Mouse (Mus musculus): ENCODE measurements at regions not wholly inside any gene's neighbourhood (a gene's known extent, or its start where the extent isn't known, plus 50 kb on each side); places are given as distances from the start of the nearest gene placed in this dataset.

- Histone ChIP-seq H3K27me3 (ENCODE audit: insufficient read depth, low read length) (no peaks in the 10 kb centered on the region), H3K27ac (ENCODE audit: low read depth, low read length) (no peak overlapping the region), H3K4me2 (ENCODE audit: low read depth, low read length, poor library complexity, severe bottlenecking) (no peak overlapping the region), H3K9me3 (ENCODE audit: low read length) (no peaks in the 10 kb centered on the region), H3K4me3 (ENCODE audit: low read depth, low read length) (no peak overlapping the region), H3K9ac (replicated peaks; ENCODE audit: low read length, poor library complexity, severe bottlenecking) (no peak overlapping the region), H3K36me3 (ENCODE audit: insufficient read depth, low read length) (no peaks in the 10 kb centered on the region), H3K4me1 (ENCODE audit: insufficient read depth, low read length) (no peaks in the 10 kb centered on the region)
- TF ChIP-seq CTCF (IDR thresholded peaks at IDR 0.05), result no peak
- whole genome bisulfite sequencing, result 3% methylated on average over 1 of the region's 1 CpGs
- ATAC-seq (ENCODE audit: low FRiP score) (no peak), DNase-seq (ENCODE audit: low spot score) (no peak)
Measured at GRCm38 (mm10) chr9:11671243-11671642, 766.7 kb upstream of the Cntn5 start.

DNA sequence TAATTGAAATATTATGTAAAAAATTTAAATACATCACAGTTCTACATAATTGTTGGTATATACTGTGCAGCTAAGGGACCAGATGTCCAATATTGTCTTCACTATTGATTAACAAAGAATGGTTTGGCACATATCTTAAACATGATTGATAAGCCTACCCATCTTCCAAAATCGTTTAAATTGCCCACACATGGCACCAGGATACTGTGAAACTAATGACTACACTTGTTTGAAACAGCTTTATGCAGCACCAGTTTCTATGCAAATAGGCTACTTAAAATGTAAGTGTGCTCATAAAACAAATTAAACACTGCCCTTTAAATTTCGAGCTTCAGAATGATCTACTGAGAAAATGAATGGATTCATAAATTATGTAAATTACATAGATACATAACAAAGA is 724.9 kb upstream of the Cntn5 start:
- H3K4me1 ChIP-seq (ENCODE audit: insufficient read depth, low read length), result no peaks in the 10 kb centered on the region
- ATAC-seq (ENCODE audit: low FRiP score), result no peak
- H3K36me3 ChIP-seq (ENCODE audit: insufficient read depth, low read length), result no peaks in the 10 kb centered on the region
- no peak overlapping the region for H3K4me2 ChIP-seq (ENCODE audit: low read depth, low read length, poor library complexity, severe bottlenecking)
- H3K9ac ChIP-seq (replicated peaks; ENCODE audit: low read length, poor library complexity, severe bottlenecking), result no peak overlapping the region
- TF ChIP-seq CTCF (IDR thresholded peaks at IDR 0.05), result no peak
- H3K27ac ChIP-seq (ENCODE audit: low read depth, low read length), result no peak overlapping the region
- WGBS, result 58% methylated on average over 2 of the region's 2 CpGs
- no peaks in the 10 kb centered on the region for H3K27me3 ChIP-seq (ENCODE audit: insufficient read depth, low read length)
- H3K4me3 ChIP-seq (ENCODE audit: low read depth, low read length), result no peak overlapping the region
- no peaks in the 10 kb centered on the region for H3K9me3 ChIP-seq (ENCODE audit: low read length)
- no peak for DNase-seq (ENCODE audit: low spot score)

DNA sequence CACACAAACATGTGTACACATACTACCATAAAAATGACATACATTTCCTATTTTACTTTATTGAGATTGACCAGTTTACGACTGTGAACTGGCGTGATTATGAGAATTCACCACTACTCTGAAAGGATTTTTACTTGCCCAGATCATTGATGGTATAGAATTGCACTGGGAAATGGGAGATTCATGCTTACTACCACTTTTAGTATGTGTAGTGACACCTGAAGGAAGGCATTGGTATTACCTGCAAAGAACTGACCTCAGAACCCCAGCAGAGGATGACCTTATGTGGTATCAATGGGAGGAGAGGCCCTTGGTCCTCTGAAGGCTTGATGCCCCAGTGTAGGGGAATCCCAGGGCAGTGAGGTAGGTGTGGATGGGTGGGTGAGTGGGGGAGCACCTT is 699.8 kb upstream of the Cntn5 start:
- WGBS, result 96% methylated on average over 2 of the region's 2 CpGs
- DNase-seq (ENCODE audit: low spot score), result no peak
- H3K4me2 ChIP-seq (ENCODE audit: low read depth, low read length, poor library complexity, severe bottlenecking), result no peak overlapping the region
- TF ChIP-seq CTCF (IDR thresholded peaks at IDR 0.05), result no peak
- H3K4me3 ChIP-seq (ENCODE audit: low read depth, low read length), result no peak overlapping the region
- ATAC-seq (ENCODE audit: low FRiP score), result no peak
- H3K27ac ChIP-seq (ENCODE audit: low read depth, low read length), result no peak overlapping the region
- no peaks in the 10 kb centered on the region for H3K9me3 ChIP-seq (ENCODE audit: low read length)
- H3K27me3 ChIP-seq (ENCODE audit: insufficient read depth, low read length), result no peaks in the 10 kb centered on the region
- no peak overlapping the region for H3K9ac ChIP-seq (replicated peaks; ENCODE audit: low read length, poor library complexity, severe bottlenecking)
- no peaks in the 10 kb centered on the region for H3K36me3 ChIP-seq (ENCODE audit: insufficient read depth, low read length)
- H3K4me1 ChIP-seq (ENCODE audit: insufficient read depth, low read length), result no peaks in the 10 kb centered on the region

DNA sequence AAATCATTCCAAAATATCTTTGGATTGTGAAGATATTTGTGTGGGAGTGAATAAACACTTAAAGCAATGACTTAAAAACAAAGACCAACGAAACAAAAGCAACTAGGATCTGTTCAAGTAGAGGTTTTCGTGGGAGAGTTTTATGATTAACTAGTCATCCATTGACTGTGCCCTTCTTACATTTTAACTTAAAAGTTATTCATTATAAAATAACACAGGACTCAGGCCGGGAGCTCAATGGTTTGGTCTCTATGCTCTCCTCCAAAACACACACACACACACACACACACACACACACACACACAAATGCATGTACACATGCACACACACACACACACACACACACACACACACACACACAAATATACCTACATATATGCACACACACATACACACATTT is 699.3 kb upstream of the Cntn5 start:
- Histone ChIP-seq H3K27ac (ENCODE audit: low read depth, low read length) (no peak overlapping the region), H3K9me3 (ENCODE audit: low read length) (no peaks in the 10 kb centered on the region), H3K36me3 (ENCODE audit: insufficient read depth, low read length) (no peaks in the 10 kb centered on the region), H3K9ac (replicated peaks; ENCODE audit: low read length, poor library complexity, severe bottlenecking) (no peak overlapping the region), H3K27me3 (ENCODE audit: insufficient read depth, low read length) (no peaks in the 10 kb centered on the region), H3K4me2 (ENCODE audit: low read depth, low read length, poor library complexity, severe bottlenecking) (no peak overlapping the region), H3K4me3 (ENCODE audit: low read depth, low read length) (no peak overlapping the region), H3K4me1 (ENCODE audit: insufficient read depth, low read length) (no peaks in the 10 kb centered on the region)
- no peak for TF ChIP-seq CTCF (IDR thresholded peaks at IDR 0.05)
- DNase-seq (ENCODE audit: low spot score) (no peak), ATAC-seq (ENCODE audit: low FRiP score) (no peak)
- 88% methylated on average over 3 of the region's 3 CpGs for WGBS

DNA sequence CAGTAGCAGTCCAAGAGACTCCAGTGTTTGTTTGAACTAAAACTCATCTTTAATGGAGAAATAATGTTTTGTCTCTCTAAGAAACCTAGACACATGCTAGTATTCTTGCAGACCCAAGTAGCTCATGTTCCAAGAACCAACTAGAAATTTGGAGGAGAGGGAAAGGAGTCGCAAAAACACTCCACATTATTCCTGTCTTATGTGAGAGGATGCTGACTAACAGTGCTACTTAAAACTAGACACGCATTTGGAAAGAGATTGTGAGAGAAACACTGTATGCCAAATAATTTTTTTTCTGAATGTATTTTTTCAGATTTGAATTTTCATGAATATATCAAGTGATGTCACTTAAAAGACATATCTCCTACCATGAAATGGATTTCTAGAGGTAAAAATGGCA is 698.3 kb upstream of the Cntn5 start:
- no peak overlapping the region for H3K9ac ChIP-seq (replicated peaks; ENCODE audit: low read length, poor library complexity, severe bottlenecking)
- H3K27ac ChIP-seq (ENCODE audit: low read depth, low read length), result no peak overlapping the region
- WGBS, result 87% methylated on average over 2 of the region's 2 CpGs
- no peak overlapping the region for H3K4me2 ChIP-seq (ENCODE audit: low read depth, low read length, poor library complexity, severe bottlenecking)
- no peaks in the 10 kb centered on the region for H3K27me3 ChIP-seq (ENCODE audit: insufficient read depth, low read length)
- H3K36me3 ChIP-seq (ENCODE audit: insufficient read depth, low read length), result no peaks in the 10 kb centered on the region
- DNase-seq (ENCODE audit: low spot score) (no peak), ATAC-seq (ENCODE audit: low FRiP score) (no peak)
- H3K4me3 ChIP-seq (ENCODE audit: low read depth, low read length), result no peak overlapping the region
- no peaks in the 10 kb centered on the region for H3K9me3 ChIP-seq (ENCODE audit: low read length)
- no peaks in the 10 kb centered on the region for H3K4me1 ChIP-seq (ENCODE audit: insufficient read depth, low read length)
- TF ChIP-seq CTCF (IDR thresholded peaks at IDR 0.05), result no peak

- no peaks in the 10 kb centered on the region for H3K36me3 ChIP-seq (ENCODE audit: insufficient read depth, low read length)
- TF ChIP-seq CTCF (IDR thresholded peaks at IDR 0.05), result no peak
Measured at GRCm38 (mm10) chr9:11579011-11579410, 674.4 kb upstream of the Cntn5 start.

DNA sequence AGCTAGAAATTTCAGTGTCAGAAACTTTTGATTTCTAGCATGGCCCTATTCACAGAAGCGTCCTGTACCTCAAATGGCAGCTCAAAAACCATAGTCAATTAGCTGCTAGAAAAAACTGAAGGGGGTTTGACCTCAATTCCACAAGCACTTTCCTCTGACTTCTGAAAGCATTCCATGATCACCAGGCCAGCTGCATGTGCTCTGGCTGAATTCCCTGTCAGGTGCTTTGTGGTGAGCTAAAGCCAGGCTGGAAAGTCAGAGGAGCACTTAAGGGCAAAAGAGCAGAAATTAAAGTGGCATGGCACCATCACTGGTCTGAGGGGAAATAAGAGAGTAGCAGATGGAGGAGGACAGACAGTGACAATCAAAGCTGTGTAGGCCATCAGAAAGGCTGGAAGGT is 658.3 kb upstream of the Cntn5 start:
- Histone ChIP-seq H3K4me1 (ENCODE audit: insufficient read depth, low read length) (no peaks in the 10 kb centered on the region), H3K9me3 (ENCODE audit: low read length) (no peaks in the 10 kb centered on the region), H3K27me3 (ENCODE audit: insufficient read depth, low read length) (no peaks in the 10 kb centered on the region), H3K9ac (replicated peaks; ENCODE audit: low read length, poor library complexity, severe bottlenecking) (no peak overlapping the region), H3K4me3 (ENCODE audit: low read depth, low read length) (no peak overlapping the region), H3K27ac (ENCODE audit: low read depth, low read length) (no peak overlapping the region), H3K36me3 (ENCODE audit: insufficient read depth, low read length) (no peaks in the 10 kb centered on the region), H3K4me2 (ENCODE audit: low read depth, low read length, poor library complexity, severe bottlenecking) (no peak overlapping the region)
- WGBS, result 71% methylated on average over 1 of the region's 1 CpGs
- no peak for TF ChIP-seq CTCF (IDR thresholded peaks at IDR 0.05)
- ATAC-seq (ENCODE audit: low FRiP score), result no peak
- DNase-seq (ENCODE audit: low spot score), result no peak

More at GRCm38 (mm10) chr9:11579011-11579410, 674.4 kb upstream of the Cntn5 start:
- 89% methylated on average over 2 of the region's 2 CpGs for WGBS
- DNase-seq (ENCODE audit: low spot score), result no peak
- ATAC-seq (ENCODE audit: low FRiP score), result no peak
- Histone ChIP-seq H3K4me2 (ENCODE audit: low read depth, low read length, poor library complexity, severe bottlenecking) (no peak overlapping the region), H3K9me3 (ENCODE audit: low read length) (no peaks in the 10 kb centered on the region), H3K4me1 (ENCODE audit: insufficient read depth, low read length) (no peaks in the 10 kb centered on the region), H3K4me3 (ENCODE audit: low read depth, low read length) (no peak overlapping the region), H3K9ac (replicated peaks; ENCODE audit: low read length, poor library complexity, severe bottlenecking) (no peak overlapping the region), H3K27me3 (ENCODE audit: insufficient read depth, low read length) (no peaks in the 10 kb centered on the region), H3K27ac (ENCODE audit: low read depth, low read length) (no peak overlapping the region)
